Comparison of ENCODE assay signal across 7 mouse cellular contexts in the genomic region with DNA sequence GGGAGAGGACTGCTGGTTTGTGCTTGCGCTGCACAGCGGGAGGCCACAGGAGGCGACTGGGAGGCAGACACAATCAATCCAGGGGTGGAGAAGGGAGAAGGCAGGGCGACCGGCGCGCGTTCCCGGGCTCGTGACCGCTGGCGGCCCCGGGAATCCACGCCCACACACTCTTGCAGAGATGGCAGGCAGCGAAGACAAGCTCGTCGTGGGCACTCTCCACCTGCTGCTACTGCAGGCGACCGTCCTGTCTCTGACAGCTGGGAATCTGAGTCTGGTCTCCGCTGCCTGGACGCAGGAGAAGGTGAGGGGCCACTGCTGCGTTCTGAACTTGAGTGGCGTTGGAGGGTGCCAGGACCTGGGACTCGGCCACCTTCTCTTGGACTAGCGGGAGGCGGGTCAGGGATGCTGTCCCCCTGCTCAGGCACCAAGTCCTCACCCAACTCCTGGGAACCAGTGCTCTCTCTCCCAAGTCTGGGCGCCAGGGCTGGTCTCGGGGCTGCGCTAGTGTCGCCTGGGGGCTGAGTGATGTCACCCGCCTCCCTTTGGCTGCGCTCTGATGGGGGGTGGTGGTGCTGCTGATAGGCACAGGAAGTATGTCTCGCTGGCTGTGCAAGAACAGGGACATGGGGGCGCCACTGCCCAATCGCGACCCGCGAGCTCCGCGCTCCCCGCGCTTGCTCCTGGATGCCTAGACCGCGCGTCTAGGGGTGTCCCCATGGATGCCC. TPM values are rescaled to one million over a fixed set of nuclear protein-coding genes. Genes with fewer than 3 reads are reported as not detected.
A peak's percentile ranks its signal among the peaks of the same experiment; 100 is the strongest.
DNase-seq lines count a peak whose midpoint lies in the region; ATAC-seq and TF ChIP-seq lines count a peak whose summit lies in the region.

No protein-coding gene starts in this region.

- TF ChIP-seq POLR2A in spleen, adult 2 months (IDR thresholded peaks at IDR 0.05; ENCODE audit: low read depth, low read length): no peak

- H3K27me3 ChIP-seq in limb, embryonic 12.5 days: peaks cover 40% of the 10 kb centered on the region
- peaks cover 8% of the 10 kb centered on the region for H3K27me3 ChIP-seq in midbrain, embryonic 13.5 days
- H3K27me3 ChIP-seq in spleen, adult 2 months (ENCODE audit: control insufficient read depth, insufficient read depth, low read length): peaks cover 4% of the 10 kb centered on the region; the same call in 1 of the 2 replicates

- no peak for TF ChIP-seq CTCF in spleen, adult 2 months (IDR thresholded peaks at IDR 0.05; ENCODE audit: extremely low read depth, insufficient read depth, insufficient read length, insufficient replicate concordance)

- H3K36me3 ChIP-seq in limb, embryonic 12.5 days: no peaks in the 10 kb centered on the region
- no peaks in the 10 kb centered on the region for H3K36me3 ChIP-seq in midbrain, embryonic 13.5 days
- H3K36me3 ChIP-seq in spleen, adult 2 months (ENCODE audit: control insufficient read depth, insufficient read depth, low read length): no peaks in the 10 kb centered on the region

- DNase-seq in adrenal gland, postnatal 14 days: peak; percentile 83
- DNase-seq in embryo, embryonic 9.5 days (ENCODE audit: extremely low spot score): peak; percentile 70
- DNase-seq in heart, adult 18-20 months: peak; percentile 70 to 72
- peak; percentile 53 for DNase-seq in kidney, adult 18-20 months
- peak in 1 of 2 experiments; percentile 24 for DNase-seq in spleen, adult 2 months (ENCODE audit: low read depth in 1 of 2, low spot score in 2 of 2)

- no peak overlapping the region for H3K27ac ChIP-seq in limb, embryonic 12.5 days
- H3K27ac ChIP-seq in midbrain, embryonic 13.5 days: peak overlapping the region; percentile 71
- H3K27ac ChIP-seq in spleen, adult 2 months (ENCODE audit: insufficient read depth, low read length): no peak overlapping the region

- ATAC-seq in limb, embryonic 12.5 days (ENCODE audit: insufficient number of reproducible peaks, insufficient read depth, low FRiP score, low TSS enrichment, low read depth): peak; percentile 71
- peak; percentile 97 for ATAC-seq in midbrain, embryonic 13.5 days

- peak overlapping the region; percentile 57 for H3K4me3 ChIP-seq in limb, embryonic 12.5 days (replicated peaks)
- H3K4me3 ChIP-seq in midbrain, embryonic 13.5 days (replicated peaks): peak overlapping the region; percentile 67
- peak overlapping the region; percentile 56 for H3K4me3 ChIP-seq in spleen, adult 2 months (ENCODE audit: extremely low read depth, insufficient read depth, insufficient read length)

- no peaks in the 10 kb centered on the region for H3K9me3 ChIP-seq in limb, embryonic 12.5 days
- no peaks in the 10 kb centered on the region for H3K9me3 ChIP-seq in midbrain, embryonic 13.5 days

- H3K4me2 ChIP-seq in limb, embryonic 12.5 days: peak overlapping the region; percentile 97
- peak overlapping the region; percentile 96 for H3K4me2 ChIP-seq in midbrain, embryonic 13.5 days (replicated peaks)

- WGBS in limb, embryonic 12.5 days: under 1% methylated on average over 45 of the region's 45 CpGs
- under 1% methylated on average over 45 of the region's 45 CpGs for WGBS in midbrain, embryonic 13.5 days
- WGBS in spleen, adult 2 months: 4% methylated on average over 45 of the region's 45 CpGs

- peak overlapping the region; percentile 57 for H3K9ac ChIP-seq in limb, embryonic 12.5 days (replicated peaks)
- peak overlapping the region; percentile 75 for H3K9ac ChIP-seq in midbrain, embryonic 13.5 days (replicated peaks)

- H3K4me1 ChIP-seq in limb, embryonic 12.5 days (replicated peaks): peaks cover 7% of the 10 kb centered on the region
- peaks cover 4% of the 10 kb centered on the region; the same call in 1 of the 2 replicates for H3K4me1 ChIP-seq in midbrain, embryonic 13.5 days (replicated peaks)
- peaks cover 4% of the 10 kb centered on the region; the same call in 1 of the 2 replicates for H3K4me1 ChIP-seq in spleen, adult 2 months (ENCODE audit: control insufficient read depth, insufficient read depth, insufficient read length)

RNA-seq across cellular contexts. Expression of gene Qpct, which starts 0.5 kb away (rescaled TPM):
- 9.2 and 13.0 TPM in 2 replicates for total RNA-seq in adrenal gland, postnatal 14 days (2021)
- total RNA-seq in heart, adult 18-20 months (2021): 1 to 10 TPM; 3.9 to 5.3 TPM
- 2.6 and 3.1 TPM in 2 replicates for polyA plus RNA-seq in limb, embryonic 12.5 days (2016; fragmentation: Nextera tagmentation; extraction: Ambion mirVana)
- 11.7 and 12.6 TPM in 2 replicates for polyA plus RNA-seq in midbrain, embryonic 13.5 days (2015; fragmentation: Nextera tagmentation; extraction: Ambion mirVana)
- polyA plus RNA-seq in spleen, adult 2 months (2012; rRNA removed): 0.72 and 0.95 TPM in 2 replicates

RNA-seq across cellular contexts. Expression of gene Prkd3, which starts 31.6 kb away (rescaled TPM):
- total RNA-seq in adrenal gland, postnatal 14 days (2021): 35.5 and 39.6 TPM in 2 replicates
- total RNA-seq in heart, adult 18-20 months (2021): 10 to 100 TPM; 15.9 to 16.0 TPM
- 56.8 and 57.6 TPM in 2 replicates for polyA plus RNA-seq in limb, embryonic 12.5 days (2016; fragmentation: Nextera tagmentation; extraction: Ambion mirVana)
- polyA plus RNA-seq in midbrain, embryonic 13.5 days (2015; fragmentation: Nextera tagmentation; extraction: Ambion mirVana): 20.8 and 21.0 TPM in 2 replicates
- polyA plus RNA-seq in spleen, adult 2 months (2012; rRNA removed): 5.3 and 5.9 TPM in 2 replicates
